Mouse (Mus musculus) cortical plate, adult 2 months (tissue): ENCODE data around the gene Rspo4.

Source experiments
- CTCF ChIP-seq: fragments of 200-500 bp; IDR thresholded peaks from 2 replicates; pipeline ENCODE4 v1.5.1; 2011; ENCODE audit warnings: mild to moderate bottlenecking, control low read depth, low read length; ENCODE audit not compliant: insufficient read depth; ENCODE audit errors: extremely low read depth
- POLR2A ChIP-seq: fragments of 200-500 bp; IDR thresholded peaks from 2 replicates; pipeline ENCODE4 v1.6.1; 2011; ENCODE audit warnings: mild to moderate bottlenecking, low read length, control low read depth; ENCODE audit not compliant: insufficient read depth; ENCODE audit errors: extremely low read depth

- TF ChIP-seq CTCF (no peak), POLR2A (no peak)
Observed at GRCm38 (mm10) chr2:151909386-151909785, 66.7 kb downstream of the Rspo4 start.
